Comparison of ENCODE assay signal across 26 mouse cellular contexts in the genomic region with DNA sequence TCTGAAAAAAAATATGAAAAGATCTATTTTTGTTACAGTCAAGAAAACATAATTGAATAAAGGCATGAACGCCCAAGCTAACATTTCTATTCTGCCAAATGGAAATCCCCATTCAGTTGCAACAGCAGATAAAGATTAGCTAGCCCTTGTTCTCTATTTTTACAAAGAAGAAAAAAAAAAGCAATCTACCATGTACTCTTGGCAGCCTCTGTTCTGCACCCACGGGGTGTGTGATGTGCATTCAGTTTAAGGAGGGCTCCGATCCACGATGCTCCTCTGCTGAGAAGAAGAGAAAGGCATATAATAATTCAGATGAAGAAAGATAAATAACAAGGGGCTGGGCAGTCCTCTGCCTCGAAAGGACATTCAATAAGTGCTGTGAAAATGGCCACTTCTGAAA.
DNase-seq lines count a peak whose midpoint lies in the region; ATAC-seq and TF ChIP-seq lines count a peak whose summit lies in the region.
"Had no signal": no experiment of that assay in that cellular context is flagged by ENCODE, and none has a peak within 500 bp of the region (broad histone marks: within the 10 kb centered on the region; RNA-seq: fewer than 3 reads in every experiment).

No protein-coding gene starts in this region.

- no peaks in the 10 kb centered on the region for H3K79me2 ChIP-seq in heart, adult 2 months (replicated peaks; ENCODE audit: control insufficient read depth, insufficient read depth, low read length)

- no peaks in the 10 kb centered on the region for H3K9me3 ChIP-seq in heart, embryonic 12.5 days (replicated peaks)
- no peaks in the 10 kb centered on the region for H3K9me3 ChIP-seq in midbrain, embryonic 11.5 days (ENCODE audit: control insufficient read depth, low read length)
- no peaks in the 10 kb centered on the region for H3K9me3 ChIP-seq in midbrain, embryonic 16.5 days (replicated peaks; ENCODE audit: control insufficient read depth, low read length, poor library complexity, severe bottlenecking)
- H3K9me3 ChIP-seq in limb, embryonic 10.5 days (replicated peaks): no peaks in the 10 kb centered on the region
- H3K9me3 ChIP-seq: embryonic facial prominence, embryonic 13.5 days; hindbrain, embryonic 15.5 days; intestine, embryonic 15.5 days; limb, embryonic 12.5 days; liver, embryonic 15.5 days; neural tube, embryonic 12.5 days had no signal

- peak overlapping the region; percentile 3; the same call in 1 of the 2 replicates for H3K4me2 ChIP-seq in heart, embryonic 12.5 days
- no peak overlapping the region for H3K4me2 ChIP-seq in midbrain, embryonic 11.5 days
- no peak overlapping the region for H3K4me2 ChIP-seq in midbrain, embryonic 16.5 days (ENCODE audit: low read length)
- H3K4me2 ChIP-seq: embryonic facial prominence, embryonic 13.5 days; heart, embryonic 11.5 days; hindbrain, embryonic 15.5 days; intestine, embryonic 15.5 days; limb, embryonic 12.5 days; liver, embryonic 15.5 days; lung, embryonic 14.5 days; neural tube, embryonic 12.5 days had no signal

- intact Hi-C loops in heart, adult 2 months (cut with DNase I): no loop called here

- no peak for ATAC-seq in heart, embryonic 12.5 days (ENCODE audit: insufficient number of reproducible peaks, low FRiP score)
- no peak for ATAC-seq in midbrain, embryonic 11.5 days (ENCODE audit: low FRiP score)
- no peak for ATAC-seq in midbrain, embryonic 16.5 days
- ATAC-seq in erythroblast, adult 5-6 weeks (replicated peaks; ENCODE audit: low FRiP score, poor library complexity, severe bottlenecking): no peak
- ATAC-seq: forebrain, embryonic 16.5 days; intestine, embryonic 15.5 days had no signal

- H3K27me3 ChIP-seq in heart, embryonic 12.5 days (replicated peaks): no peaks in the 10 kb centered on the region
- no peaks in the 10 kb centered on the region for H3K27me3 ChIP-seq in heart, adult 2 months (ENCODE audit: control insufficient read depth, insufficient read depth, low read length)
- no peaks in the 10 kb centered on the region for H3K27me3 ChIP-seq in midbrain, embryonic 11.5 days (ENCODE audit: control insufficient read depth, insufficient read depth, low read length)
- H3K27me3 ChIP-seq in midbrain, embryonic 16.5 days (ENCODE audit: control insufficient read depth, insufficient read depth, low read depth, low read length): no peaks in the 10 kb centered on the region
- no peaks in the 10 kb centered on the region for H3K27me3 ChIP-seq in limb, embryonic 10.5 days (ENCODE audit: low read depth, poor library complexity, severe bottlenecking)
- H3K27me3 ChIP-seq: embryonic facial prominence, embryonic 13.5 days; hindbrain, embryonic 15.5 days; intestine, embryonic 15.5 days; limb, embryonic 12.5 days; liver, embryonic 15.5 days; neural tube, embryonic 12.5 days had no signal

- H3K27ac ChIP-seq in heart, embryonic 12.5 days (ENCODE audit: poor library complexity, severe bottlenecking): no peak overlapping the region
- H3K27ac ChIP-seq in heart, adult 2 months: no peak overlapping the region
- H3K27ac ChIP-seq in midbrain, embryonic 11.5 days (ENCODE audit: low read depth, low read length): no peak overlapping the region
- H3K27ac ChIP-seq in midbrain, embryonic 16.5 days (ENCODE audit: low read length): no peak overlapping the region
- H3K27ac ChIP-seq in limb, embryonic 10.5 days: no peak overlapping the region
- H3K27ac ChIP-seq: embryonic facial prominence, embryonic 13.5 days; hindbrain, embryonic 15.5 days; intestine, embryonic 15.5 days; kidney, postnatal 0 days; limb, embryonic 12.5 days; liver, embryonic 15.5 days; neural tube, embryonic 12.5 days had no signal

- DNase-seq in heart, adult 2 months: no peak
- DNase-seq in midbrain, embryonic 11.5 days (ENCODE audit: low spot score, missing footprints): peak; percentile 44
- peak; percentile 70 for DNase-seq in brain, adult 2 months (ENCODE audit: low read depth, low spot score)
- peak; percentile 6 for DNase-seq in limb, embryonic 10.5 days (ENCODE audit: low spot score)
- DNase-seq: adrenal gland, postnatal 25 days; cerebellum, adult 18-20 months; cerebellum, postnatal 10 days; gastrocnemius, postnatal 10 days; layer of hippocampus, adult 9-11 months; lung, embryonic 14.5 days; lung, postnatal 14 days; thymus, postnatal 4 days had no signal

- TF ChIP-seq CTCF in heart, adult 2 months (IDR thresholded peaks at IDR 0.05): no peak

- H3K4me1 ChIP-seq in heart, embryonic 12.5 days (replicated peaks): peaks cover 34% of the 10 kb centered on the region
- no peaks in the 10 kb centered on the region for H3K4me1 ChIP-seq in heart, adult 2 months (ENCODE audit: control insufficient read depth, insufficient read depth, low read length)
- H3K4me1 ChIP-seq in midbrain, embryonic 11.5 days (ENCODE audit: control insufficient read depth, insufficient read depth, low read length): no peaks in the 10 kb centered on the region
- peaks cover 4% of the 10 kb centered on the region; the same call in 1 of the 2 replicates for H3K4me1 ChIP-seq in midbrain, embryonic 16.5 days (ENCODE audit: control insufficient read depth, insufficient read depth, low read length)
- H3K4me1 ChIP-seq in limb, embryonic 10.5 days: peaks cover 4% of the 10 kb centered on the region; the same call in 1 of the 2 replicates
- H3K4me1 ChIP-seq: hindbrain, embryonic 15.5 days; intestine, embryonic 15.5 days; liver, embryonic 15.5 days; neural tube, embryonic 12.5 days had no signal

- 59% methylated on average over 5 of the region's 5 CpGs for WGBS in heart, embryonic 12.5 days
- 68% methylated on average over 5 of the region's 5 CpGs for WGBS in heart, adult 2 months
- 62% methylated on average over 5 of the region's 5 CpGs for WGBS in midbrain, embryonic 11.5 days
- WGBS in midbrain, embryonic 16.5 days: 42% methylated on average over 5 of the region's 5 CpGs
- 86% methylated on average over 5 of the region's 5 CpGs for whole genome bisulfite sequencing in limb, embryonic 10.5 days

- TF ChIP-seq POLR2A in heart, adult 2 months (IDR thresholded peaks at IDR 0.05; ENCODE audit: insufficient read depth, low read depth, low read length): no peak

- no peak overlapping the region for H3K9ac ChIP-seq in heart, embryonic 12.5 days
- no peak overlapping the region for H3K9ac ChIP-seq in heart, adult 2 months (ENCODE audit: low read depth, low read length)
- H3K9ac ChIP-seq in midbrain, embryonic 11.5 days (ENCODE audit: low read length): no peak overlapping the region
- no peak overlapping the region for H3K9ac ChIP-seq in midbrain, embryonic 16.5 days (ENCODE audit: low read depth, low read length)
- H3K9ac ChIP-seq: embryonic facial prominence, embryonic 13.5 days; hindbrain, embryonic 15.5 days; intestine, embryonic 15.5 days; limb, embryonic 12.5 days; liver, embryonic 15.5 days; lung, embryonic 14.5 days; neural tube, embryonic 12.5 days had no signal

- no peak for TF ChIP-seq EP300 in heart, adult 2 months (IDR thresholded peaks at IDR 0.05; ENCODE audit: insufficient read depth, low read depth, low read length)

- H3K36me3 ChIP-seq in heart, embryonic 12.5 days: no peaks in the 10 kb centered on the region
- H3K36me3 ChIP-seq in heart, adult 2 months (ENCODE audit: control insufficient read depth, insufficient read depth, low read length): no peaks in the 10 kb centered on the region
- no peaks in the 10 kb centered on the region for H3K36me3 ChIP-seq in midbrain, embryonic 11.5 days (ENCODE audit: control insufficient read depth, insufficient read depth, low read length)
- no peaks in the 10 kb centered on the region for H3K36me3 ChIP-seq in midbrain, embryonic 16.5 days (ENCODE audit: control insufficient read depth, insufficient read depth, low read length)
- H3K36me3 ChIP-seq in limb, embryonic 10.5 days: no peaks in the 10 kb centered on the region
- H3K36me3 ChIP-seq: embryonic facial prominence, embryonic 13.5 days; hindbrain, embryonic 15.5 days; intestine, embryonic 15.5 days; limb, embryonic 12.5 days; liver, embryonic 15.5 days; neural tube, embryonic 12.5 days had no signal

- no peak overlapping the region for H3K4me3 ChIP-seq in heart, embryonic 12.5 days
- H3K4me3 ChIP-seq in heart, adult 2 months: no peak overlapping the region
- H3K4me3 ChIP-seq in midbrain, embryonic 11.5 days (ENCODE audit: low read depth, low read length): no peak overlapping the region
- H3K4me3 ChIP-seq in midbrain, embryonic 16.5 days (ENCODE audit: low read depth, low read length): no peak overlapping the region
- H3K4me3 ChIP-seq in limb, embryonic 10.5 days: no peak overlapping the region
- H3K4me3 ChIP-seq: embryonic facial prominence, embryonic 13.5 days; erythroblast, embryonic 14.5 days; hindbrain, embryonic 15.5 days; intestine, embryonic 15.5 days; limb, embryonic 12.5 days; liver, embryonic 15.5 days; myocyte; neural tube, embryonic 12.5 days had no signal

Comparison
In these comparisons a context has a peak if more than half of its experiments do, and no peak if none do; other contexts are left out.
1. DNase-seq: peak in midbrain, embryonic 11.5 days (single experiment), brain, adult 2 months (single experiment) and limb, embryonic 10.5 days (single experiment); none in heart, adult 2 months (0 of 2).